Mouse (Mus musculus) C2C12 (cell line): ENCODE data around the gene Nrde2. TPM values are rescaled to one million over a fixed set of nuclear protein-coding genes. Genes with fewer than 3 reads are reported as not detected.

ENCODE experiments used
- H3K27me3 ChIP-seq: one replicate; pipeline ENCODE4 v1.6.1; 2011; ENCODE audit not compliant: control insufficient read depth, insufficient read depth, insufficient read length
- H3K36me3 ChIP-seq: one replicate; pipeline ENCODE4 v1.6.1; 2011; ENCODE audit not compliant: control insufficient read depth, insufficient read depth
- H3K4me3 ChIP-seq: one replicate; pipeline ENCODE4 v1.5.1; 2011; ENCODE audit warnings: mild to moderate bottlenecking, control low read depth; ENCODE audit not compliant: poor library complexity, insufficient read depth, severe bottlenecking
- H3K79me2 ChIP-seq: one replicate; pipeline ENCODE4 v1.6.1; 2011; ENCODE audit not compliant: control insufficient read depth, insufficient read depth
- H3K79me3 ChIP-seq: one replicate; pipeline ENCODE4 v1.6.1; 2011; ENCODE audit warnings: low read depth, control low read depth
- H3ac ChIP-seq: one replicate; pipeline ENCODE3; 2011; ENCODE audit warnings: low read depth; ENCODE audit not compliant: control insufficient read depth, insufficient read length
- CEBPB ChIP-seq: IDR thresholded peaks from one replicate; pipeline ENCODE4 v1.6.1; 2011; ENCODE audit warnings: low read depth, mild to moderate bottlenecking, control low read depth, moderate library complexity
- CTCF ChIP-seq: IDR thresholded peaks from one replicate; pipeline ENCODE4 v1.5.1; 2011; ENCODE audit not compliant: control insufficient read depth, insufficient read depth, insufficient read length
- FOSL1 ChIP-seq: IDR thresholded peaks from one replicate; pipeline ENCODE4 v1.8.0; 2011; ENCODE audit warnings: mild to moderate bottlenecking, low read length; ENCODE audit not compliant: poor library complexity, insufficient read depth, severe bottlenecking
- MAX ChIP-seq: IDR thresholded peaks from one replicate; pipeline ENCODE4 v1.6.1; 2011; ENCODE audit warnings: mild to moderate bottlenecking, control low read depth
- MYOD1 ChIP-seq: IDR thresholded peaks from one replicate; pipeline ENCODE4 v1.6.1; 2011; ENCODE audit warnings: low read depth; ENCODE audit not compliant: control insufficient read depth, insufficient read length
- MYOG ChIP-seq: IDR thresholded peaks from one replicate; pipeline ENCODE4 v1.6.1; 2011; ENCODE audit not compliant: control insufficient read depth, insufficient read length; ENCODE audit errors: extremely low read depth
- USF1 ChIP-seq: IDR thresholded peaks from one replicate; pipeline ENCODE4 v1.6.1; 2011; ENCODE audit warnings: low read depth, mild to moderate bottlenecking, control low read depth, moderate library complexity
- polyA plus RNA-seq: library from polyadenylated mRNA; unstranded; fragments of >200 nt; fragmentation: generic; extraction: Trizol; gene quantifications from one replicate; pipeline ENCODE4 v1.2.1, GENCODE M21; 2012; ENCODE audit warnings: missing spikeins

The Nrde2 gene
- polyA plus RNA-seq, 1 experiment, result 10.2 TPM

- H3K79me2 ChIP-seq, result no peaks in the 10 kb centered on the region
- TF ChIP-seq MYOG (no peak), USF1 (no peak), CEBPB (no peak), MAX (no peak), CTCF (no peak)
- no peaks in the 10 kb centered on the region for H3K79me3 ChIP-seq
- H3K36me3 ChIP-seq, result no peaks in the 10 kb centered on the region
- H3K4me3 ChIP-seq, result no peak overlapping the region
- no peak overlapping the region for H3ac ChIP-seq
- H3K27me3 ChIP-seq, result no peaks in the 10 kb centered on the region
Measured at GRCm38 (mm10) chr12:100194181-100194580, 34.7 kb upstream of the Nrde2 start.

GRCm38 (mm10) chr12:100190802-100191201, 31.3 kb upstream of the Nrde2 start:
- no peaks in the 10 kb centered on the region for H3K79me2 ChIP-seq
- no peak overlapping the region for H3K4me3 ChIP-seq
- no peaks in the 10 kb centered on the region for H3K27me3 ChIP-seq
- no peak overlapping the region for H3ac ChIP-seq
- TF ChIP-seq MYOD1 (no peak), MYOG (no peak), CEBPB (no peak), USF1 (no peak), CTCF (no peak), FOSL1 (no peak), MAX (no peak)
- no peaks in the 10 kb centered on the region for H3K36me3 ChIP-seq
- no peaks in the 10 kb centered on the region for H3K79me3 ChIP-seq

- Histone ChIP-seq H3K27me3 (no peaks in the 10 kb centered on the region), H3K36me3 (no peaks in the 10 kb centered on the region), H3K79me3 (no peaks in the 10 kb centered on the region), H3K79me2 (no peaks in the 10 kb centered on the region), H3K4me3 (peak overlapping the region; percentile 35), H3ac (peak overlapping the region; percentile 71)
- TF ChIP-seq FOSL1 (no peak), MYOD1 (no peak), USF1 (no peak), MAX (no peak), CTCF (no peak), MYOG (no peak), CEBPB (no peak)
Measured at GRCm38 (mm10) chr12:100187756-100188430, 28.4 kb upstream of the Nrde2 start.

GRCm38 (mm10) chr12:100187013-100187755, 27.7 kb upstream of the Nrde2 start:
- Histone ChIP-seq H3K4me3 (peak overlapping the region; percentile 71), H3K27me3 (no peaks in the 10 kb centered on the region), H3ac (peak overlapping the region; percentile 46), H3K36me3 (no peaks in the 10 kb centered on the region), H3K79me2 (no peaks in the 10 kb centered on the region), H3K79me3 (no peaks in the 10 kb centered on the region)
- no peak for TF ChIP-seq USF1
- TF ChIP-seq FOSL1, result no peak
- no peak for TF ChIP-seq CTCF
- TF ChIP-seq MAX, result peak; percentile 86
- no peak for TF ChIP-seq MYOG
- TF ChIP-seq MYOD1, result no peak

GRCm38 (mm10) chr12:100186376-100186775, 26.9 kb upstream of the Nrde2 start:
- no peak overlapping the region for H3ac ChIP-seq
- TF ChIP-seq CTCF, result no peak
- no peak for TF ChIP-seq FOSL1
- TF ChIP-seq MYOD1, result no peak
- no peak for TF ChIP-seq USF1
- no peak for TF ChIP-seq CEBPB
- no peak for TF ChIP-seq MAX
- TF ChIP-seq MYOG, result no peak
- H3K79me2 ChIP-seq, result no peaks in the 10 kb centered on the region
- no peaks in the 10 kb centered on the region for H3K79me3 ChIP-seq
- no peaks in the 10 kb centered on the region for H3K36me3 ChIP-seq
- no peaks in the 10 kb centered on the region for H3K27me3 ChIP-seq
- H3K4me3 ChIP-seq, result peak overlapping the region; percentile 71
